Mouse (Mus musculus) stomach, postnatal 0 days (tissue): ENCODE measurements at regions not wholly inside any gene's neighbourhood (a gene's known extent, or its start where the extent isn't known, plus 50 kb on each side); places are given as distances from the start of the nearest gene placed in this dataset.

Experiments
- ATAC-seq: fragments of 200-750 bp; cut with Nextera tagmentation; 2 replicates; pipeline ENCODE4 v1.8.0; 2017; ENCODE audit not compliant: low FRiP score, low TSS enrichment
- DNase-seq: peaks from one replicate; pipeline ENCODE4 v3.0.0-alpha.2; 2016; ENCODE audit warnings: low spot score
- H3K27ac ChIP-seq: fragments of 300-500 bp; sonication (generic); replicated peaks from 2 replicates; pipeline ENCODE4 v1.5.1; 2014; ENCODE audit warnings: mild to moderate bottlenecking, control low read depth
- H3K27me3 ChIP-seq: fragments of 300-500 bp; sonication (generic); 2 replicates; pipeline ENCODE4 v1.6.1; 2014; ENCODE audit warnings: low read length; ENCODE audit not compliant: control insufficient read depth, insufficient read depth
- H3K36me3 ChIP-seq: fragments of 300-500 bp; sonication (generic); 2 replicates; pipeline ENCODE4 v1.6.1; 2014; ENCODE audit warnings: low read length, mixed read lengths; ENCODE audit not compliant: control insufficient read depth, insufficient read depth
- H3K4me1 ChIP-seq: fragments of 300-500 bp; sonication (generic); replicated peaks from 2 replicates; pipeline ENCODE4 v1.6.1; 2014; ENCODE audit warnings: antibody characterized with exemption; ENCODE audit not compliant: control insufficient read depth, insufficient read depth
- H3K4me2 ChIP-seq: fragments of 300-500 bp; sonication (generic); replicated peaks from 2 replicates; pipeline ENCODE4 v1.6.1; 2014; ENCODE audit warnings: low read depth, mild to moderate bottlenecking, control low read depth, moderate library complexity
- H3K4me3 ChIP-seq: fragments of 300-500 bp; sonication (generic); 2 replicates; pipeline ENCODE4 v1.5.1; 2014; ENCODE audit warnings: low read depth, low read length, control low read depth
- H3K9ac ChIP-seq: fragments of 300-500 bp; sonication (generic); 2 replicates; pipeline ENCODE4 v1.6.1; 2014; ENCODE audit warnings: mild to moderate bottlenecking, low read length, control low read depth, mixed read lengths
- H3K9me3 ChIP-seq: fragments of 300-500 bp; sonication (generic); 2 replicates; pipeline ENCODE4 v1.6.1; 2016; ENCODE audit warnings: low read length; ENCODE audit not compliant: control insufficient read depth
- CTCF ChIP-seq: IDR thresholded peaks from 2 replicates; pipeline ENCODE4 v1.5.1; 2016; ENCODE audit warnings: antibody characterized with exemption, low read depth, mild to moderate bottlenecking, moderate library complexity
- EP300 ChIP-seq: optimal IDR thresholded peaks from 2 replicates; pipeline ENCODE3; 2016; ENCODE audit warnings: antibody characterized with exemption
- WGBS: fragments of 180-500 bp; shearing (Covaris S2); extraction: QIAGEN DNeasy Blood & Tissue Kit; methylation state at CpG from one replicate; pipeline ENCODE4 v1.1.7; 2014; 5-methylcytosine and 5-hydroxymethylcytosine counted together

DNA sequence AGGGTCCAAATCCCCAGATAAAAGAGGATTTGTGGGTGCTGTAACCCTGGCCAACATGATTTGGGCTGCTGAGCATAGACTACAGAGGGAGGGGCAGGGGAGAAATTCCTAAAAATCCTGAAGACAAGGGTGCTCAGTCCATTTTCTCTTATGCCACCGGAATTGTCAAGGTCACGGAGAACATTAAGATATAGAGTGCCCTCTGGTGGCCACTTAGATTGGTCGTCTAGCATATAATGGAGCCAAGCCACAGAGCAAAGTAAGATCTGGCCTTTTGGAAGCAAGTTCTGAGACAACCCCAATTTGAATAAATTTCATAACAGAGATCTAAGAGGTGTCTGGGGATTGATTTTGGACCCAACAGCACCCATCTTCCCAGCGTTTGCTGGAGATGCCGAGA, 250.0 kb downstream of the Prr32 start:
- no peak for TF ChIP-seq EP300
- TF ChIP-seq CTCF = peak; percentile 40
- Histone ChIP-seq H3K4me3 (no peak overlapping the region), H3K27me3 (no peaks in the 10 kb centered on the region), H3K27ac (no peak overlapping the region), H3K9me3 (no peaks in the 10 kb centered on the region), H3K4me2 (no peak overlapping the region), H3K36me3 (no peaks in the 10 kb centered on the region), H3K9ac (no peak overlapping the region), H3K4me1 (no peaks in the 10 kb centered on the region)
- DNase-seq (no peak), ATAC-seq (no peak)
- 51% methylated on average over 5 of the region's 5 CpGs for WGBS
